Mouse (Mus musculus) spleen, postnatal 14 days (tissue): ENCODE results near the gene Yif1a.
A peak's percentile ranks its signal among the peaks of the same experiment; 100 is the strongest.

ENCODE experiments used
- DNase-seq, 2 experiments: peaks; one replicate each; pipeline ENCODE4 v3.0.0; 2021 to 2022; ENCODE audit warnings: low spot score in 2 of 2

The Yif1a gene

DNA sequence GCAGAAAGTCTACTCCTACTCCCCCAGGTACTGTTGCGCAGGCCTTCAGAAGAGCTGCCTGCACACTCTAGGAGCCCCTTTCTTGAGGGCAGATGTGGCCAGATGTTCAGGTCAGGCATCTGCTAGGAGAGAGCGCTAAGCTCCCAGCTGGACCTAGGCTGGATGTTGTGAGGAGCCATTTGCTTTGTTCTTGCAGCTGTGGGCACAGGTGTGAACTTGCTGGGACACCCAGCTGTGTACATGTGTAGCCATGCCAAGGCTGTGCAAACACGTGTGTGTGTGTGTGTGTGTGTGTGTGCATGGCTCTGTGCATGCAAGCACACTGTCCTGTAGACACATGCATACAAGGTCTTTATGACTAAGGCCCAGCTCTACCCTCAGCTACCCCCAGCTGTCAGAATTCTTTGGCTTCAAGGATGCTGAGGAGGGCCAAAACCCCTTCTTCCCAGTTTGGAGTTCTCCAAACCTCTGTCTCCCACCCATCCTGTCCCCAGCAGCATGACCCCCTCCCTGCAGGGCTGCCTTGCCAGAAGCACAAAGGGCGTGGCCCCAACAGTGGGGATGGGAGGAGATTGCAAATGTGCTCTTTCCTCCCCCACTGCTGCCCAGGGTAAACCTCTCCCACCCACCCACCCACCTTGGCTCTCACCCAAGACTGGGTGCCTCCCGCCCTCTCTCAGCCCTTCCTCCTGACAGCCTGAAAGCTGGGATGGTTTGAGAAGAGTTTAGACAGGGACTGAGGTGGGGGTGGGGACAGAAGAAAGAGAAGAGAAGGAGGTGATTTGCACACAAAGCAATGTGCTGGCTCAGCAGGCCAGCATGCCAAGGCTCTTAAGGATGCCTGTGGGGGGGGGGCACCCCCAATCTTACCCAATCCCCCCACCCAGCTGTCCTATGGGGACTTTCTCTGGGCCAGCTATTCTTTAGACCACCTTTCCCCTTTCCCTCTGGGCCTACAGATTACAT is 27.7 kb upstream of the Yif1a start:
- no peak for DNase-seq

GRCm38 (mm10) chr19:5062041-5062440 is 26.3 kb upstream of the Yif1a start:
- no peak for DNase-seq

GRCm38 (mm10) chr19:5062446-5062845 is 25.9 kb upstream of the Yif1a start:
- DNase-seq, result no peak

DNA sequence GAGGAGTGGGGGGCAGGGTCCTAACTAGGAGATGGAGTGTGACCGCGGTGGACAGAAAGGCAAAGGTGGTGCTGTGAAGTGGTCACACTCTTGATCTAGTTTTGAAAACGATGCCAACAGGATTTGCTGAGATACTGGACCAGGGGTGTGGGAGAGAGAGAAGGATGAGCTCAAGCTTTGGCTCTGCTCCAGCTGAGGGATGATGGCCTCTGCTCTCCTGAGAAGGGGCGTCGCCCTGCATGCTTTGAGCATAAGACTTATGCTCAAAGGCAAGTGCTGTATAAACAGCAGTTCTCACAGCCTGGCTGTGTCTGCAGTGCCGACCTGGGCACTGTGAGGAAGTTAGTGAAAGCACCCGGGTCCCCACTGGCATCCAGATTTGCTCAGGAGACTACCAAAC is 23.2 kb upstream of the Yif1a start:
- no peak for DNase-seq

DNA sequence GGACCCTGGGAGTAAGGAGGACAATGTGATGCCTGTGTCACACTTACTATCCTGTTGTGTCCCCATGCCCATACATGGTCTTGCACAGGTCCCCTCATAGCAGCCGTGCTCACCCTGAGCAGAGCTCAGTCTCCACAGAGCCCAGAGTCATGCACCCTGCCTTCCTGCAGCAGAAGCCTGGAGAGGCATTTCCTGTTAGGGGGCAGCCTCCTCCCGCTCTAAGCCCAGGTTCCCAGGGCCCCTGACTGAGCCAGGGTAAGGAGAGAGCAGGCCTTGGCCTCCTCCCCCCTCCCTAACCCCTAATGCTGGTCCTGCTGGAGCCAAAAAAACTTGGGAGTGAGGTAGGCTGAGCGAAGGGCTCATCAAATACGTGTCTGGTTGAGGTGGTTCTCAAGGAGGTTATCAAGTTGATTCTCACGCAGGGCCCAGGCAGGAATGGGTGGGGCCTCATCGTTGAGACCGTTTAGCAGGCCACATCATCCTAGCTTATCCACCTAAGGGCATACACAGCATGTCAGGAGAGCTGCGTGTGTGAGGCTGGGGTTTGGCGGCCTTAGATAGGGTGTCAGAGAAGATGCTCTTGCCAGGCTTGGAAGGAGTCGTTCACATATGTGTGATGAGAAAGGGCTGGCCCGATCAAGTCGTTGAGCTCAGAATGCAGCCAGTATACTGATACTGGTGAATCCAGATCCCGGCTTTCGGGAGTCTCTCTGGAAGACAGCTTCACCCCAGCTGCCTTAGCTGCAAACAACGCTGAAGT is 21.1 kb upstream of the Yif1a start:
- no peak for DNase-seq

- no peak for DNase-seq
Observed at GRCm38 (mm10) chr19:5067867-5068569, 20.3 kb upstream of the Yif1a start, which contains the start of gene Cd248. Gene Cd248 (plus strand): TSS chr19:5068078.

- no peak for DNase-seq
Observed at GRCm38 (mm10) chr19:5068570-5069234, 19.6 kb upstream of the Yif1a start.

DNA sequence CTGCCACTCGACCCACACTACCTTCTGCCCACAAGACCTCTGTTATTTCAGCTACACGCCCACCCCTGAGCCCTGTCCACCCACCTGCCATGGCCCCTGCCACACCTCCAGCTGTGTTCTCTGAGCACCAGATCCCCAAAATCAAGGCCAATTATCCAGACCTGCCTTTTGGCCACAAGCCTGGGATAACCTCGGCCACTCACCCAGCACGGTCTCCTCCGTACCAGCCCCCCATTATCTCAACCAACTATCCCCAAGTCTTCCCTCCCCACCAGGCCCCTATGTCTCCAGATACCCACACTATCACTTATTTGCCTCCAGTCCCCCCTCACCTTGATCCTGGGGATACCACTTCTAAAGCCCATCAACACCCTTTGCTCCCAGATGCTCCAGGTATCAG is 18.9 kb upstream of the Yif1a start:
- DNase-seq, result no peak

- no peak for DNase-seq
Observed at GRCm38 (mm10) chr19:5069978-5070377, 18.4 kb upstream of the Yif1a start.

- no peak for DNase-seq
Observed at GRCm38 (mm10) chr19:5071077-5071476, 17.3 kb upstream of the Yif1a start.

DNA sequence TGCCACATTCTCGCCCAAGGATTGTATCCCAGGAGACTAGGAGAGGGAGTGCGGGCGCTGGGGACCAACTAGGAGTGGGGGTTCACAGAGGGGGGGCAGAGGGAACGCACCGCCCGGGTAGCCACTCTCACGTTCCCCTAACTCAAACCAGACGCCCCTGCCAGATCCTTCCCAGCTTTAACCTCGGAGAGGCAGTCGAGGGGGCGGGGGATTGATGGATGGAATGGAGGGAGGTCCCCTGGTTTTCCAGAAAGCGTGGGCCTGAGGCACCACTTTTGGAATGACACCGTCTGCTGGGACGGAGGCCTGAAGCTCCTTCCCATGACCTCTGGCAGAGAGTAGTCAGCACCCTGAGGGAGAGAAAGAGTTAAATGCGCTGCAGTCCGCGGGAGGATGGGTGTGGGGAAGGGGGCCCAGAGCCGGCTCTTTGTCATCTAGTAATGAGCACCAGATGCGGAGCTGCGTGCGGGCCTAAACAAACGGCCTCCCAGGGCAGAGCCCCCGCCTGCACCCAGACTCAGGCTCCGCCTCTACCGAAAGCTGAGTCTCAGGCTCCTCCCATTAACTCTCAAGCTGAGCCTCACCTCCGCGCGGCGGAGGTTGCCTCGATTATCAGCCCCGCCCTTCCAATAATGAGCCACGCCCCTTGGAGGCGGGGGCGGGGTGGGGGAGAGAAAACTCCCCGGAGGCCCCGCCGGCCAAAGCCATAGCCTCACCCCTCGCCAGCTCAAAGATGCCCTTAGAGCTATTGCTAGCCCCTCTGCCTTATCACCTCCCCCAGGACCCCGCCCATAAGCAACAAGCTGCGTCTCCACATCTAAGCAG is 16.6 kb upstream of the Yif1a start:
- DNase-seq, result peak; percentile 48 to 67

- no peak for DNase-seq
Observed at GRCm38 (mm10) chr19:5072389-5073019, 15.8 kb upstream of the Yif1a start.

DNA sequence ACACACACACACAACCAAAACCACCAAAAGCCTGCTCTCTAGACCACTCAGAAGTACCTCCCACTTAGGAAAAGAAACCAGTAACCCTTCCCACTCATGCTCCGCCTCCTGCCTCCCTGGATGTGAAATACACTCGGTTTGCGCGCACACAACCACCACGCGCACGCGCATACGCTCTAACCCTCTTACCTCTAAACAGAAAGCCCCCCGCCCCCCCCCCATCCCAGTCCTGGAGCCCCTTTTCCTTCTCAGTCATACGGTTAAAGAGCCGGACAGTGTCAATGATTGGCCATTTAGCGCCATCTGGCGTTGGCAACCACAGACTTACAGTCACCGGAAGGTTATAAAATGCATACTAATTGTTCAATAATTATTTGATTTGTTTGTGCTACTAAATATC is 15.3 kb upstream of the Yif1a start:
- peak in 1 of 2 experiments; percentile 61 for DNase-seq

- no peak for DNase-seq
Observed at GRCm38 (mm10) chr19:5073518-5073917, 14.8 kb upstream of the Yif1a start.

DNA sequence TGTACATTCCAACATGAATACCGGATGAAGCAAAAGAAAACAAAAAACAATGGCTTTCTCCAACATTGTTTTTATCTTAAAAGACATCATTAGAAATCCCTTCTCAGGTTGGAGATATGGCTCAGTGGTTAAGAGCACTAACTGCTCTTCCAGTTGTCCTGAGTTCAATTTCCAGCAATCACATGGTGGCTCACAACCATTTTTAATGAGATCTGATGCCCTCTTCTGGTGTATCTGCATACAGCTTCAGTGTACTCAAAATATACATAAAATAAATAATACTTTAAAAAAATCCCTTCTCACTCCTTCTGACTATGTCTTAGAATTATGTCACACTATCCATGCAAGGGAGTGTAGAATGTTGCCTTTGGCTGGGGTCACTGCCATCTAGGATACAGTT is 9.1 kb upstream of the Yif1a start:
- no peak for DNase-seq

GRCm38 (mm10) chr19:5082005-5082404 is 6.3 kb upstream of the Yif1a start:
- DNase-seq, result no peak

DNA sequence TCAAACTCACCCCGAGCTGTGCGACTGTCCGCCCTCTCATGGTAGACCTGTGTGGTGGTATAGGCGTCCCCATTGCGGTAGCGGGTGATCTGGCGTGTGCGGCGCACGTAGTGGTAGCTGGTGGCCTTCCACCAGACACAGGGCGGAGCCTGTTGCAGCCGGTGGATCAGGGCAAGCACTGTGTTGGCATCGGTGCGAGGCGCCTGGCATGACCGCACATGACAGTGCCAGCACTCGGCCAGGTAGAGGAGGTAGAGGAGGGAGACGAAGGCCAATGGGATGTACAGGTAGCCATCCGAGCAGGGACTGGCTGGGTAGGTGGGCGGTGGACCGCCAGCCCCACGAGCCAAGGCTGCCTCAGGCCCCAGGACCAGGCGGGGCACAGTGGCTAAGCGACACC is 5.7 kb upstream of the Yif1a start:
- no peak for DNase-seq

DNA sequence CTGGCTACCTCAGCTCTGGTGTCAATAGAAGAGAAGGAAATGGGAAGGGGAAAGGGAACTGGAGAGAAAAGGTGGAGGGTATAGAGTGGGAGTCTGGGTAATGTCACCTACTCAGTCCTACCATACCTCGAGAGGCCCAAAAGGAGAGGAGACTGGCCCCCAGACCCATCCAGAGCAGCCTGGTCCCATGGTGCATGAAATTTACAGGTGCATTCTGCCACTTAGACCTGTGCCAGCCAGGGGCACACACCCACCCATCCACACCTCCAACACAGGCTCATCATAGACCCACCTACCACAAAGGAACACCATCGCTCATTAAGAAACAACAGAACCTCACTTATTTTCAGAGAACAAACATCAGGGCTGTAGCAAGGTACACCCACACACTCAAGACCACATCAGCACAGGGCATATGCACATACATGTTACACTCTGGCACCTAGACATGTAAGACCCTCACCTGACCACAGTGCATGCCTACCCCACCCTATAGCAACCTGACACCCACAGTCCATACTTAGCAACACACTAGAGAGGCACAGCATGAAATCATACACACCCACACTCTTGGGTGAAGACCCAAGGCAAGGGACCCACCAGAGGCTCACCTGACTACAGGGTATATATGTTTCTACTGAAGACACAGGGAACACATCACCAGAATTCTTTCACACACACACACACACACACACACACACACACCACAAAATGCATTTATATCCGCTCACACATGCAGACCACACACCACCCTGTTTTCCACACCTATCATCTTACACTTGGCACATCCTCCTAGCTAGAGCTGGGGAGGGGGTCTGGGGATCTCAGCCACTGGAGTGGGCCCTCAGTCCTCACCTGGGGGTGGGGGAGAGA is 4.1 kb upstream of the Yif1a start:
- DNase-seq, result no peak

DNA sequence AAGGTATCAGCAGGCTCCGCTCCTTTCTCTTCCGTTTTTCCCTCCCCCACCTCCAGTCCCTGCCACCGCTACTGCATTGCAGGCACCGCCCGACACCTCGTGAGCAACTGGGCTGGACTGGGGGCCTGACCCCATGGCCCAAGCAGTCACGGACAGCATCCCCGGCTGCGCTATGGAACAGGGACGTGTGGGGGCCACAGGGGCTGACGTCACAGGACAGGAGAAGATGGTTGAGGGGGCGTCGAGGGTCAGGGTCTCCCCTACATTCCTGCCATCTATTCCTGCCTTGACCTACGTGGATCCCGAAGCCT is 3.5 kb upstream of the Yif1a start:
- DNase-seq, result no peak
